Mouse (Mus musculus): ENCODE results near the gene Imp3. TPM values are rescaled to one million over a fixed set of nuclear protein-coding genes. Genes with fewer than 3 reads are reported as not detected.

The Imp3 gene
- polyA plus RNA-seq, 1 experiment from 2014 or later = 74.5 TPM

GRCm38 (mm10) chr9:56923841-56924650, 13.2 kb upstream of the Imp3 start:
- Histone ChIP-seq H3K27me3 (replicated peaks) (no peaks in the 10 kb centered on the region), H3K36me3 (peaks cover 9% of the 10 kb centered on the region), H3K4me3 (replicated peaks) (peak overlapping the region; percentile 31), H3K4me1 (replicated peaks) (peaks cover 41% of the 10 kb centered on the region), H3K27ac (peak overlapping the region; percentile 24; the same call in 1 of the 2 replicates), H3K9ac (peak overlapping the region; percentile 31), H3K4me2 (replicated peaks) (peak overlapping the region; percentile 90), H3K9me3 (no peaks in the 10 kb centered on the region)
- whole genome bisulfite sequencing = 51% methylated on average over 8 of the region's 8 CpGs
- ATAC-seq = no peak

- H3K4me3 ChIP-seq (replicated peaks) = peak overlapping the region; percentile 31
- 15% methylated on average over 7 of the region's 7 CpGs for WGBS
- peaks cover 41% of the 10 kb centered on the region for H3K4me1 ChIP-seq (replicated peaks)
- H3K9me3 ChIP-seq = no peaks in the 10 kb centered on the region
- peaks cover 9% of the 10 kb centered on the region for H3K36me3 ChIP-seq
- peak overlapping the region; percentile 44; the same call in 1 of the 2 replicates for H3K27ac ChIP-seq
- H3K9ac ChIP-seq = peak overlapping the region; percentile 31
- H3K27me3 ChIP-seq (replicated peaks) = no peaks in the 10 kb centered on the region
- ATAC-seq = peak; percentile 54
- H3K4me2 ChIP-seq (replicated peaks) = peak overlapping the region; percentile 90
Observed at GRCm38 (mm10) chr9:56924651-56925027, 12.6 kb upstream of the Imp3 start.

GRCm38 (mm10) chr9:56925291-56926024, 11.8 kb upstream of the Imp3 start:
- H3K27me3 ChIP-seq (replicated peaks) = no peaks in the 10 kb centered on the region
- H3K4me1 ChIP-seq (replicated peaks) = peaks cover 41% of the 10 kb centered on the region
- ATAC-seq = no peak
- peak overlapping the region; percentile 44 for H3K27ac ChIP-seq
- H3K4me2 ChIP-seq (replicated peaks) = peak overlapping the region; percentile 90
- no peaks in the 10 kb centered on the region for H3K9me3 ChIP-seq
- WGBS = 66% methylated on average over 26 of the region's 26 CpGs
- H3K4me3 ChIP-seq (replicated peaks) = peak overlapping the region; percentile 31
- peaks cover 9% of the 10 kb centered on the region for H3K36me3 ChIP-seq
- H3K9ac ChIP-seq = peak overlapping the region; percentile 31; the same call in 1 of the 2 replicates

- H3K4me3 ChIP-seq (replicated peaks) = peak overlapping the region; percentile 31
- H3K27ac ChIP-seq = no peak overlapping the region
- no peaks in the 10 kb centered on the region for H3K27me3 ChIP-seq (replicated peaks)
- ATAC-seq = no peak
- peak overlapping the region; percentile 90 for H3K4me2 ChIP-seq (replicated peaks)
- peaks cover 41% of the 10 kb centered on the region for H3K4me1 ChIP-seq (replicated peaks)
- H3K9me3 ChIP-seq = no peaks in the 10 kb centered on the region
- peaks cover 9% of the 10 kb centered on the region for H3K36me3 ChIP-seq
- H3K9ac ChIP-seq = no peak overlapping the region
- 94% methylated on average over 10 of the region's 10 CpGs for WGBS
Observed at GRCm38 (mm10) chr9:56926025-56926360, 11.3 kb upstream of the Imp3 start.

GRCm38 (mm10) chr9:56926387-56926786, 10.9 kb upstream of the Imp3 start:
- H3K4me2 ChIP-seq (replicated peaks) = peak overlapping the region; percentile 90
- no peak overlapping the region for H3K27ac ChIP-seq
- 76% methylated on average over 10 of the region's 10 CpGs for WGBS
- H3K9me3 ChIP-seq = no peaks in the 10 kb centered on the region
- H3K4me3 ChIP-seq (replicated peaks) = peak overlapping the region; percentile 73; the same call in 1 of the 2 replicates
- no peak for ATAC-seq
- peak overlapping the region; percentile 86; the same call in 1 of the 2 replicates for H3K9ac ChIP-seq
- H3K4me1 ChIP-seq (replicated peaks) = peaks cover 41% of the 10 kb centered on the region
- H3K36me3 ChIP-seq = peaks cover 9% of the 10 kb centered on the region
- no peaks in the 10 kb centered on the region for H3K27me3 ChIP-seq (replicated peaks)

GRCm38 (mm10) chr9:56927191-56928012, 9.9 kb upstream of the Imp3 start:
- H3K4me2 ChIP-seq (replicated peaks) = peak overlapping the region; percentile 90
- WGBS = 2% methylated on average over 35 of the region's 35 CpGs
- peak overlapping the region; percentile 86 for H3K9ac ChIP-seq
- H3K27me3 ChIP-seq (replicated peaks) = no peaks in the 10 kb centered on the region
- peak overlapping the region; percentile 73 for H3K4me3 ChIP-seq (replicated peaks)
- ATAC-seq = peak; percentile 37
- peaks cover 41% of the 10 kb centered on the region for H3K4me1 ChIP-seq (replicated peaks)
- no peaks in the 10 kb centered on the region for H3K9me3 ChIP-seq
- H3K36me3 ChIP-seq = no peaks in the 10 kb centered on the region
- peak overlapping the region; percentile 94 for H3K27ac ChIP-seq

- Histone ChIP-seq H3K9ac (peak within 1 kb of the TSS; percentile 86), H3K27ac (peak within 1 kb of the TSS; percentile 94), H3K9me3 (no peaks in the 10 kb centered on the region), H3K27me3 (replicated peaks) (no peaks in the 10 kb centered on the region), H3K4me3 (replicated peaks) (peak within 1 kb of the TSS; percentile 73), H3K4me1 (replicated peaks) (peaks cover 38% of the 10 kb centered on the region), H3K36me3 (no peaks in the 10 kb centered on the region), H3K4me2 (replicated peaks) (peak within 1 kb of the TSS; percentile 90)
- under 1% methylated on average over 50 of the region's 50 CpGs for WGBS
- ATAC-seq = peak; percentile 85
Observed at GRCm38 (mm10) chr9:56928041-56928811, 9.0 kb upstream of the Imp3 start, which contains the start of gene Snx33. Gene Snx33, minus strand, starts transcription at chr9:56928371.

- Histone ChIP-seq H3K4me1 (replicated peaks) (peaks cover 26% of the 10 kb centered on the region), H3K9me3 (no peaks in the 10 kb centered on the region), H3K27me3 (replicated peaks) (no peaks in the 10 kb centered on the region), H3K9ac (no peak overlapping the region), H3K4me2 (replicated peaks) (no peak overlapping the region), H3K4me3 (replicated peaks) (no peak overlapping the region), H3K36me3 (no peaks in the 10 kb centered on the region), H3K27ac (no peak overlapping the region)
- no peak for ATAC-seq
- 29% methylated on average over 4 of the region's 4 CpGs for WGBS
Observed at GRCm38 (mm10) chr9:56929496-56929895, 7.8 kb upstream of the Imp3 start.

GRCm38 (mm10) chr9:56930556-56930955, 6.7 kb upstream of the Imp3 start:
- no peak for ATAC-seq
- 65% methylated on average over 1 of the region's 1 CpGs for WGBS
- no peak overlapping the region for H3K4me3 ChIP-seq (replicated peaks)
- H3K4me1 ChIP-seq (replicated peaks) = peaks cover 16% of the 10 kb centered on the region; the same call in 1 of the 2 replicates
- no peak overlapping the region for H3K27ac ChIP-seq
- H3K36me3 ChIP-seq = no peaks in the 10 kb centered on the region
- no peaks in the 10 kb centered on the region for H3K27me3 ChIP-seq (replicated peaks)
- H3K4me2 ChIP-seq (replicated peaks) = no peak overlapping the region
- H3K9me3 ChIP-seq = no peaks in the 10 kb centered on the region
- no peak overlapping the region for H3K9ac ChIP-seq

- WGBS = 18% methylated on average over 6 of the region's 6 CpGs
- H3K4me2 ChIP-seq (replicated peaks) = peak overlapping the region; percentile 59
- no peaks in the 10 kb centered on the region for H3K27me3 ChIP-seq (replicated peaks)
- peak overlapping the region; percentile 78 for H3K4me3 ChIP-seq (replicated peaks)
- H3K9me3 ChIP-seq = no peaks in the 10 kb centered on the region
- no peaks in the 10 kb centered on the region for H3K36me3 ChIP-seq
- H3K27ac ChIP-seq = no peak overlapping the region; the same call in 1 of the 2 replicates
- peaks cover 6% of the 10 kb centered on the region; the same call in 1 of the 2 replicates for H3K4me1 ChIP-seq (replicated peaks)
- ATAC-seq = no peak; the same call in 1 of the 2 replicates
- H3K9ac ChIP-seq = 0 out of 2 replicates have a peak overlapping the region, but pooled peaks have one; percentile 8
Observed at GRCm38 (mm10) chr9:56936861-56937222, 433 bp upstream of the Imp3 start.

- no peaks in the 10 kb centered on the region for H3K27me3 ChIP-seq (replicated peaks)
- peak overlapping the region; percentile 78 for H3K4me3 ChIP-seq (replicated peaks)
- peak overlapping the region; percentile 83 for H3K4me2 ChIP-seq (replicated peaks)
- peaks cover 6% of the 10 kb centered on the region; the same call in 1 of the 2 replicates for H3K4me1 ChIP-seq (replicated peaks)
- no peak for ATAC-seq
- peak overlapping the region; percentile 74 for H3K9ac ChIP-seq
- WGBS = under 1% methylated on average over 7 of the region's 7 CpGs
- H3K36me3 ChIP-seq = no peaks in the 10 kb centered on the region
- H3K9me3 ChIP-seq = no peaks in the 10 kb centered on the region
- peak overlapping the region; percentile 91; the same call in 1 of the 2 replicates for H3K27ac ChIP-seq
Observed at GRCm38 (mm10) chr9:56938374-56938773, 1.1 kb downstream of the Imp3 start.

All from intestine, embryonic 15.5 days (tissue).